Mouse (Mus musculus) neural tube, embryonic 12.5 days (tissue): Measurements from ENCODE around the gene Ptprf. TPM values are rescaled to one million over a fixed set of nuclear protein-coding genes. Genes with fewer than 3 reads are reported as not detected.

Source experiments
- ATAC-seq: fragments of 200-750 bp; cut with Nextera tagmentation; 2 replicates; pipeline ENCODE4 v1.8.0; 2017; ENCODE audit warnings: low read depth, mild to moderate bottlenecking, moderate TSS enrichment, moderate library complexity; ENCODE audit not compliant: low FRiP score
- H3K27ac ChIP-seq: fragments of 300-500 bp; sonication (generic); 2 replicates; pipeline ENCODE4 v1.5.1; 2016
- H3K27me3 ChIP-seq: fragments of 300-500 bp; sonication (generic); replicated peaks from 2 replicates; pipeline ENCODE4 v1.6.1; 2016; ENCODE audit warnings: mild to moderate bottlenecking
- H3K36me3 ChIP-seq: fragments of 300-500 bp; sonication (generic); 2 replicates; pipeline ENCODE4 v1.6.1; 2016; ENCODE audit warnings: mild to moderate bottlenecking
- H3K4me1 ChIP-seq: fragments of 300-500 bp; sonication (generic); 2 replicates; pipeline ENCODE4 v1.6.1; 2016
- H3K4me2 ChIP-seq: fragments of 300-500 bp; sonication (generic); replicated peaks from 2 replicates; pipeline ENCODE4 v1.6.1; 2016; ENCODE audit warnings: mild to moderate bottlenecking
- H3K4me3 ChIP-seq: fragments of 300-500 bp; sonication (generic); 2 replicates; pipeline ENCODE4 v1.5.1; 2016
- H3K9ac ChIP-seq: fragments of 300-500 bp; sonication (generic); 2 replicates; pipeline ENCODE4 v1.6.1; 2016; ENCODE audit warnings: mild to moderate bottlenecking
- H3K9me3 ChIP-seq: fragments of 300-500 bp; sonication (generic); 2 replicates; pipeline ENCODE4 v1.6.1; 2016; ENCODE audit warnings: mild to moderate bottlenecking
- WGBS: fragments of 180-500 bp; shearing (Covaris S2); methylation state at CpG from one replicate; pipeline ENCODE4 v1.1.7; 2016; 5-methylcytosine and 5-hydroxymethylcytosine counted together
- polyA plus RNA-seq: library from polyadenylated mRNA; unstranded; fragments of >200 nt; fragmentation: Nextera tagmentation; extraction: Ambion mirVana; gene quantifications from 2 replicates; pipeline ENCODE4 v1.2.1, GENCODE M21; 2016

The Ptprf gene
- polyA plus RNA-seq, 1 experiment from 2014 or later: 122 TPM

DNA sequence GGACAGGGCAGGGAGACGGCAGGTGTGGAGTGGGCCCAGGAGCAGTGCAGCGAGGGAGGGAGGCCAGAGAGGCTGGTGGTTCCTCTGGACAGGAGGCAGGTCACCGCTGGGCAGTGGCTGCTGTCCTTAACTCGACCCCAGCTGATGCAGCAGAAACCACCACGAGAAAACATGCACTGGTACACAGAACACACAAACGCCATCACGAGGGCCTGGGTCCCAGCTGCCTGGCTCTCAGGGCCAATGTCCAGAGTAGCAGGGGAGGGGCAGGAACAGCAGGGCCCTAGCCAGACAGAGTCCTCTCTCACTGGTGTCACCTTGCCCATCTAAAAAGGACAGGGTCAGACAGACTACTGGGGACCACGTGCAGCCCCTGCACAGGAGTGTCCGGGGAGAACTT is 70.4 kb downstream of the Ptprf start:
- Histone ChIP-seq H3K9ac (no peak overlapping the region), H3K4me3 (no peak overlapping the region), H3K4me2 (no peak overlapping the region), H3K9me3 (no peaks in the 10 kb centered on the region), H3K4me1 (no peaks in the 10 kb centered on the region), H3K27ac (no peak overlapping the region), H3K36me3 (peaks cover 95% of the 10 kb centered on the region), H3K27me3 (no peaks in the 10 kb centered on the region)
- no peak for ATAC-seq
- WGBS: 88% methylated on average over 9 of the region's 9 CpGs

DNA sequence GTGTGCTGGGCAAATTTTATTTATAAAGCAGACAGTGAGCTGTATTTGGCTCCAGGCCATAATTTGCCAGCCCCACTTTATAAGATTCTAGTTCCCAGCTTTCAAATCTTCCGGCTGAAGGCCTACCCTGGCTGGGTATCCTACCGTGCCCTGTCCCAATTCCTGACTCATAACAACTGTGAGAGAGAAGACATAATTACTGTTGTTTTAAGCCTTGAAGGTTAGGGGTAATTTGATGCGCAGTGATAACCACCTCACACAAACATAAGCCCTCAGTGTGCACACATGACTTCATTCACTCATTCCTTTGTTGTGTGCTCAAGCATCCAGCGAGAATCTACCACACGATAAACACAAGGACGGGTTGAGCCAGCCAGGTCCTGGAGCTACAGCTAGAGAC is 71.7 kb downstream of the Ptprf start:
- ATAC-seq: no peak
- Histone ChIP-seq H3K9me3 (no peaks in the 10 kb centered on the region), H3K4me1 (no peaks in the 10 kb centered on the region), H3K4me2 (no peak overlapping the region), H3K9ac (no peak overlapping the region), H3K27me3 (no peaks in the 10 kb centered on the region), H3K27ac (no peak overlapping the region), H3K36me3 (peaks cover 94% of the 10 kb centered on the region), H3K4me3 (no peak overlapping the region)
- WGBS: 91% methylated on average over 6 of the region's 6 CpGs

DNA sequence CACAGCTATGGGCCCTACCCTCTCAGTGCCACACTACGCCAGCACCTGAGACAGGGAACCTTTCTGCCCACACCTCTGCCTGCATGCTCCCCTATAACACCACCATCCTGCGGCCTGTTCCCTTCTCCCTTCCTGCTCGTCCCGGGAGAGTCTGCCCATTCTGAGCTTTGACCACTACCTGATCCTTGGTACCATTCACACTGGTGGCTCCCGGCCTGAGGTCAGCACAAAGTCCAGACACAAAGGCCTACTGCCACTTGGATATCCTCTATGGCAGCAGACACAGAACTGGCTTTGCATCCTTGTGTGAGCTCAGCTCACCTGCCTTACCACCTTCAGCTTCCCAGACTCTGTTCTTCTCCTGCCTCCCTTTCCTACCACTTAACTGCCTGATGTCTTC is 72.7 kb downstream of the Ptprf start:
- no peak overlapping the region for H3K9ac ChIP-seq
- H3K9me3 ChIP-seq: no peaks in the 10 kb centered on the region
- no peaks in the 10 kb centered on the region for H3K4me1 ChIP-seq
- H3K36me3 ChIP-seq: peaks cover 94% of the 10 kb centered on the region
- WGBS: 90% methylated on average over 5 of the region's 5 CpGs
- H3K4me2 ChIP-seq: no peak overlapping the region
- H3K27me3 ChIP-seq: no peaks in the 10 kb centered on the region
- no peak for ATAC-seq
- no peak overlapping the region for H3K27ac ChIP-seq
- no peak overlapping the region for H3K4me3 ChIP-seq

DNA sequence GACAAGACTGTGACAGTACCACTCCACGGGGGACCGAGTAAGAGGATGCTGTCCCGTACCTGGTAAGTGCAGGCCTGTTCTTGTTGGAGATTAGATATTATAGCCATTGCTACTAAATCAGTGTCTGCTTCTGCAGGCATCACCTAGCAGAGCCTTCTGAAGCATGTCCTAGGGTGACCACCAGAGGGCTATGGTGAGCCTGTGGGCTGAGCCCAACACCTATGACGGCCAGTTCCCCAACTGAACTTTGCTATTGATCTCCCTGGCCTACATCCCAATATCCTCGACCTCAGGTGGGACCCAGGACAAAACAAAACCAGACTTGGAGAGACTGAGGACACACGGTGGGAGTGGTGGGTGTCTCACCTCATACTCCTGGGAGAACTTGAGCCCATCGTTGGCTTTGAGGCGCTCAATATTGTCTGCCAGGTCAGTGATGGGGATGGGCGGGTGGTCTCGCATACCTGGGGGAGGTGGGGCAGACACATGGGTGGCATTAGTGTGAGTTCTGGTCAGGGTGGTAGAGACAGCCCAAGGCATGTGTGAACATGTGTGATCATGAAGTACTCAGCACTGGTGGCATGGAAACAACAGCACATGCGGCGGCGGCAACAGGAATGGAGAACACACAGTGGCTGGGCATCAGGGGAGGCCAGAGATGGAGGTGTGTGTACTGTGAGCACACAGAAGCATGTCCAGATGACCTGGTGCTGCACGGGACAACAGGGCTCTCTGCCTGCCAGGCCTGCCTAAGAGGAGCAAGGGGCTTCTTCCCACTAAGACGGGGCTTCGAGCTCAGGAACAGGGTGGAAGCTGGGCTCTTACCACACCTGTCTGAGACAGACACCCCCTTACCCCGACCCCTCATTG is 74.2 kb downstream of the Ptprf start:
- no peak overlapping the region for H3K27ac ChIP-seq
- H3K4me1 ChIP-seq: no peaks in the 10 kb centered on the region
- no peak overlapping the region for H3K4me2 ChIP-seq
- no peaks in the 10 kb centered on the region for H3K27me3 ChIP-seq
- H3K9ac ChIP-seq: no peak overlapping the region
- peaks cover 95% of the 10 kb centered on the region for H3K36me3 ChIP-seq
- no peaks in the 10 kb centered on the region for H3K9me3 ChIP-seq
- ATAC-seq: peak; percentile 12; the same call in 1 of the 2 replicates
- WGBS: 84% methylated on average over 17 of the region's 17 CpGs
- H3K4me3 ChIP-seq: no peak overlapping the region

DNA sequence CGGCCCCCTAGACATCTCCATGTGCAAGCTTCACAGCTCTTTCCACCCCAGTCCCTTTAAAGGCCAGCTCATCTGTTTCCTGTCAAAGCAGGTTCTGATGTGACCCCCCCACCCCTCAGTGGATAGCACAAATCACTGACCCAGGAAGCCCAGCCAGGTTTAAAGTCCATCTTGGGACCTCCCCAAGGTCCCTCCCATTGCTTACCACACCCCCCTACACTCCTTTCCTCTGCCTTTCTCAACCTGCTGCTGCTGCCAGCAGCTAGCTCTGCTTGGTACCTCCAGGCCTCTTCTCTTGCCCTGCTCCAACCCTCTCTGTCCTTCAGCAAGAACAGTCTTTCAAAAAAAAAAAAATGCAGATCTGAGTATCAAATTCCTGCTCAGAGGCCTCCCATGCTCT is 76.3 kb downstream of the Ptprf start:
- Histone ChIP-seq H3K36me3 (peaks cover 95% of the 10 kb centered on the region), H3K4me3 (no peak overlapping the region), H3K27me3 (no peaks in the 10 kb centered on the region), H3K9ac (no peak overlapping the region), H3K4me1 (no peaks in the 10 kb centered on the region), H3K27ac (no peak overlapping the region), H3K4me2 (no peak overlapping the region), H3K9me3 (no peaks in the 10 kb centered on the region)
- 85% methylated on average over 1 of the region's 1 CpGs for WGBS
- no peak for ATAC-seq

DNA sequence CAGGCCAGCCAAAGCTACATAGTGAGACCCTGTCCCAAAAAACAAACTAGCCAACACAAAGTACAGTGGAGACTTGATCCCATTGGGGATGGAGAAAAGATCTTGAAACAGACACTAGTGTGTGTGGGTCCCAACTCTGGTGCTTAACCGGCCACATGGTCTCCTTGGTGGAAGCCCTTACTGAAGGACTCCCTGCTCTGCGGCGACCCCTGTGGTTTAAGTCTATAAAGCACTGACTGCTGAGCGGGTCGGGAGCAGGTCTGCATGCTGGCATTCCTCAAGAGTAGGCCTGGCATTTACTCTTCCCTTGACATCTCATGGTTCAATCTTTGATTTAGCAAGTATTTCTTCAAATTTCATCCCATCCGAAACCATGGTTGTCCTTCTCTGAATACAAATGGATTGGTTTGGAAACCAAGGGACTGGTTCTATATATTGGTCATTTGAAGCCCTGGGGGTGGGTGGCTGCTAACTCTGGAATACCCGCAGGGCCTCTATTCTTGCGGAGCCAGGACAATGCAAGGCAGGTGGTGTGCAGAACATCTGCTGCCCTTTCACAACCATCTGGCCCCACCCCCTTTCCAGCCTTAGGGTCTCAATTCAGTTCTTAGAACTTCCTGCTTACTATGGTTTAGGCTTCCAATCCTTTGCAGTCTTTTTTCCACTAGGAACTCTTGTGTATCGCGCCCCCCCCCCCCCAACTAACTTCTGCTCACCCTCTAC is 84.1 kb downstream of the Ptprf start:
- no peak overlapping the region for H3K27ac ChIP-seq
- H3K4me1 ChIP-seq: 0 out of 2 replicates have a peak, but pooled peaks cover 4% of the 10 kb centered on the region
- peak; percentile 49 for ATAC-seq
- no peak overlapping the region for H3K4me2 ChIP-seq
- H3K9ac ChIP-seq: no peak overlapping the region
- no peaks in the 10 kb centered on the region for H3K27me3 ChIP-seq
- WGBS: 60% methylated on average over 10 of the region's 10 CpGs
- no peak overlapping the region for H3K4me3 ChIP-seq
- no peaks in the 10 kb centered on the region for H3K9me3 ChIP-seq
- H3K36me3 ChIP-seq: peaks cover 46% of the 10 kb centered on the region

DNA sequence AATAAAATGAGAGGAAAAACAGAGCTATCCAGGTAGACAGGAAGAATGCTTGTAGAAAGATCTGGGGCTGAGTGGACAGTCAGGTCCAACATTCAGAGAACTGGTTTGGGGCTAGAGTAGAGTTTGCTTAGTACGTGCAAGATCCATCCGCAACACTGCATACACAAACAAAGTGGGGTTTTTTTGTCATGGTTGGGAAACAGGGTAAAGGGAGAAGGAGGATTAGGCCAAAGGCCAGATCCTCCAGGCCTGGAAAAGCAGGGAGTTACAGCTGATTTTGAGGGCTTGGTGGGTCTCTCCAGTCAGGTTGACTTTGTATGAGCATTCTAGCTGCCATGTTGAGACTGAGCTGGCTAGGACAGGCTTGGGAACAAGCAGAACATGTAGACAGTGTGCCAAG is 85.3 kb downstream of the Ptprf start:
- Histone ChIP-seq H3K4me1 (0 out of 2 replicates have a peak, but pooled peaks cover 4% of the 10 kb centered on the region), H3K27me3 (no peaks in the 10 kb centered on the region), H3K4me2 (no peak overlapping the region), H3K9ac (no peak overlapping the region), H3K36me3 (peaks cover 34% of the 10 kb centered on the region), H3K27ac (no peak overlapping the region), H3K4me3 (no peak overlapping the region), H3K9me3 (no peaks in the 10 kb centered on the region)
- ATAC-seq: no peak
- WGBS: 86% methylated on average over 2 of the region's 2 CpGs

DNA sequence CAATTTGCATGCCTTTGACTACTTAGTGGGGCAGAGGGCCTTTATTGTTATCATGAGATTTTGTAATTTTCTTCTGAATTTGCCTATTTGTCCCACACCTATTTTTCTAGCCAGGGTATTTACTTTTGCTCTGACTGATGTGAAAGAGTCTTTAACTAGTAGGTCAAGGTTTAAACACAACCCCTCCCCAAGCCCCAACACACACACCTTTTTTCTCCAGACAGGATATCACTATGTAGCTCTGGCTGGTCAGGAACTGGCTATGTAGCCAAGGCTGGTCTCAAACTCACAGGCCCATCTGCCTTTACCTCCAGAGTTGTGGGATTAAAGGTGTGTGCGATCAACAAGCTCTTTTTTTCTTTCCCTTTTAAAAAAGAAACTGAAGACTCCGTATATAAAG is 92.1 kb downstream of the Ptprf start:
- Histone ChIP-seq H3K9ac (no peak overlapping the region), H3K4me1 (no peaks in the 10 kb centered on the region), H3K27ac (no peak overlapping the region), H3K4me2 (no peak overlapping the region), H3K9me3 (no peaks in the 10 kb centered on the region), H3K36me3 (no peaks in the 10 kb centered on the region), H3K4me3 (no peak overlapping the region), H3K27me3 (no peaks in the 10 kb centered on the region)
- 85% methylated on average over 2 of the region's 2 CpGs for WGBS
- no peak for ATAC-seq

DNA sequence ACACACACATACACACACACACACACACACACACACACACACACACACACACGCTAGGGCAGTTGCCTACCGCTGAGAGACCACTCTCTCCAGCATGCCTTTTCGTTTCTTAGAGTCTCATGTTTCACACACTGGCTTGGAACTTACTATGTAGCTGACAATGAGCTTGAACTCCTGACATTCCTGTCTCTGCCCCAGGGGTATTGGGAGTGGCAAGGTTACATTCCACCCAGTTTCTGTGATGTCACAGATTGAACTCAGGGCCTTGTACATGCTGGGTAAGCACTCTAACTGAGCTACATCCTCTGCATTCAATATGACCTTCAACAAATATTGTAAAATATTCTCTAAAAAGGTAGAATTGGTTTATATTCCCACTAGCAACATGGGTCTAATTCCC is 92.6 kb downstream of the Ptprf start:
- no peak overlapping the region for H3K4me3 ChIP-seq
- no peak for ATAC-seq
- no peaks in the 10 kb centered on the region for H3K36me3 ChIP-seq
- no peak overlapping the region for H3K4me2 ChIP-seq
- no peak overlapping the region for H3K9ac ChIP-seq
- WGBS: 71% methylated on average over 3 of the region's 3 CpGs
- no peaks in the 10 kb centered on the region for H3K9me3 ChIP-seq
- no peak overlapping the region for H3K27ac ChIP-seq
- H3K4me1 ChIP-seq: no peaks in the 10 kb centered on the region
- no peaks in the 10 kb centered on the region for H3K27me3 ChIP-seq

DNA sequence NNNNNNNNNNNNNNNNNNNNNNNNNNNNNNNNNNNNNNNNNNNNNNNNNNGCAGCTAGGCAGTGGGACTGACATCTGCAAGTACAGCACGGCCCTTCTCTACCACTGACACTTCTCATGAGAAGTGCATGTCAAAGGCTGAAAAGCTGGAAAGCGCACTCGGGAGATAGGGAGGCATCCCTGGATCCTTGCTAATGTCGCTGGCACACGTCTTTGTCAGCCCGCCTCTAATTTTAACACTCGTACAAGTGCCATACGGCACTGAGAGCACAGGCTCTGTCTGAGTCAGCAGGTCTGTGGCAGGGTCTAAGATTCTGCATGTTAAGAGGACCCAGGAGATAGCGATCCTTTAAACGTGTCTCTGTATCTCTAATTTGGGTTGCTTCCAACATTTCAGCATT is 95.0 kb downstream of the Ptprf start:
- no peaks in the 10 kb centered on the region for H3K36me3 ChIP-seq
- no peaks in the 10 kb centered on the region for H3K27me3 ChIP-seq
- H3K27ac ChIP-seq: no peak overlapping the region
- no peak overlapping the region for H3K4me3 ChIP-seq
- no peaks in the 10 kb centered on the region for H3K4me1 ChIP-seq
- H3K4me2 ChIP-seq: no peak overlapping the region
- H3K9ac ChIP-seq: no peak overlapping the region
- H3K9me3 ChIP-seq: no peaks in the 10 kb centered on the region
- 93% methylated on average over 10 of the region's 10 CpGs for WGBS
- no peak for ATAC-seq

DNA sequence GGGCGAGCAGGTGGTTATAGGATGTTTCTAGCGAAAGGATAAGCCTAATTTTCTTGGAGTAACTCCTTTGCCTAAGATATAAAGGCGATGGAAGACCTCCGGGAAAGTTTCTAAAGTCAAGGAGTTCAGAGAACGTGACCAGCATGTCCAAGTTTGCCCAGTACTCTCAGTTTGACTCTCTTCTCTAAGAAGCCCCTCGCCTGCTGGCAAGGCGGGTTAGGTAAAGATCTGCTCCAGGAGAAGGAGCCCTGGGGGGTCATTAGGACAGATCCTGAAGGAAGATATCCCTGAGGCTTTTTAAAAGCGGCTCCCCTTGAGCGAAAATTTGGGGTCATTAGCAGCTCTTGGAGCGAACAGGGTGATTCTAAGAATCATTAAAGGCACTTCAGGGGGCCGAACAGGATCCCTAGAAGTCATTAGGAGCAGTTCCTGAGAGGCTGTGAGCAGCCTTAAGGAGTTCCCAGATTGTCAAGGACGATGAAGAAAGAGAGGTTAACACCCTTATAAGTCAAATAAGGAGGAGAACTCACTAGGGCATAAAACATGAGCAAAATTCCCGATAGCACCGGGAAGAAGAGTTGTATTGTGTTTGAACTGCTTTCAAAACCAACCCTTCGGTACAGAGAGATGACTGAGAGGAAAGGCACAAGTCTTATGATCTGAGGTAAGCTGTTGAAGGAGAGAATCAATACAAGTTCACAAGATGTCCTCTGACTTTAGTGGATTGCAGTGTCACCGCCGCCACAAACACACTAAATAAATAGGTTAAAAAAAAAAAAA is 110.7 kb downstream of the Ptprf start:
- peaks cover 18% of the 10 kb centered on the region for H3K36me3 ChIP-seq
- peaks cover 11% of the 10 kb centered on the region for H3K4me1 ChIP-seq
- H3K4me2 ChIP-seq: peak overlapping the region; percentile 74
- no peaks in the 10 kb centered on the region for H3K27me3 ChIP-seq
- H3K9ac ChIP-seq: peak overlapping the region; percentile 49
- 12% methylated on average over 17 of the region's 17 CpGs for WGBS
- peak overlapping the region; percentile 89 for H3K27ac ChIP-seq
- H3K4me3 ChIP-seq: peak overlapping the region; percentile 78
- no peaks in the 10 kb centered on the region for H3K9me3 ChIP-seq
- ATAC-seq: 0 out of 2 replicates have a peak, but pooled peaks have one; percentile 5
